Mouse (Mus musculus) T-helper 17 cell (primary cell): ENCODE results near the gene Gorasp1.

Experiments
- in situ Hi-C, 2 experiments: fragments of 300-600 bp; cut with MboI, MseI; formaldehyde crosslinking; loops; 1 replicate in 1 of 2; 2 replicates in 1 of 2; pipeline ENCODE4 v1.15.1; 2025; ENCODE audit warnings: high pct_unique_total_duplicates in 2 of 2

The Gorasp1 gene

DNA sequence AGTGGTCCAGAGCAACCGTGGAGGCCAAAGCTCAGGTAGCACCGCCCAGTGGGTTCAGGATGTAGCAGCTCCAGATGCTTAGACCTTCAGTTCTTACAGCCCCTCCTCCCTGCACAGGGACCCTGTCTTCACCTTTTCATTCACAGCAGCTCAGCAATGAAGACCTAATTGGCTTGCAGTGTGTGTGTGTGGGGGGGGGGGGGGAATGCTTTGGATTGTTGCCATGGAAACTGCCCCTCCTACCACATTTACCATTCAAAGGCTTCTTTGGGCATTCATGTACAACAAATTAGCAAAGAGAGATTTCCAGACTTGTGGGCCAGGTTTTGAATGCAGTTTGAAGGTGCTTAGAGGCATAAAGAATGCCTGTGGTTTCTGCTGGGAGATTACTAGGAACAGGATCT, 48.5 kb downstream of the Gorasp1 start:
- in situ Hi-C loops, result loop anchor here (5.0 kb wide), 2 partner anchors 92 to 237 kb away; no protein-coding TSS in a partner anchor

DNA sequence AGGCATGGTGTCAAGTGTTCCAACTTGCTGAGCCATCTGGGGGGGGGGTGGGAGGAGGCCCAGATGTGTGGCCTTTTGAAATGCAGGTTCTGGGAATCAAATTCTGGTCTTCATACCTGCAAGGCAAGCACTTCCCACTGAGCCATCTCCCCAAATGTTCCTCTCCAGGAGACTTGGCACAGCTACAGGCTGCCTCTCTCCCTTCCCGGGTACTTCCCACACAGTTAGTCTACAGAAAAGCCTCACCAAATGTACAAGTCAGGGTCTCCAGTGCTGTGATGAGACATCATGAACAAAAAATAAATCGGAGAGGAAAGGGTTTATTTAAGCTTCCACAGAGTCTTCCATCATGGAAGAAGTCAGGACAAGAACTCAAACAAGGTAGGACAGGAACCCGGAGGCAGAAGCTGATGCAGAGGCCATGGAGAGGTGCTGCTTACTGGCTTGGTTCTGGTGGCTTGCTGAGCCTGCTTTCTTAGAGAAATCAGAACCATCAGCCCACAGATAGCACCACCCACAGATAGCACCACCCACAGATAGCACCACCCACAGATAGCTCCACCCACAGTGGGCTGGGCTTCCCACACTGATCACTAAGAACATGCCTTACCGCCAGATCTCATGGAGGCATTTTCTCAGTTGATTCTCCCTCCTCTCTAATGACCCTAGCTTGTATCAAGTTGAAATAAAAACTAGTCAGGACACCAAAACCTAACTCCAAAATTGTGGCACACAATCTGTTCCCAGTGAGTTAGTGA, 50.0 kb downstream of the Gorasp1 start:
- in situ Hi-C loops, result loop anchor here (5.0 kb wide), 2 partner anchors 90 to 235 kb away; no protein-coding TSS in a partner anchor
